24 mouse cellular contexts compared by ENCODE assay signal in the genomic region with DNA sequence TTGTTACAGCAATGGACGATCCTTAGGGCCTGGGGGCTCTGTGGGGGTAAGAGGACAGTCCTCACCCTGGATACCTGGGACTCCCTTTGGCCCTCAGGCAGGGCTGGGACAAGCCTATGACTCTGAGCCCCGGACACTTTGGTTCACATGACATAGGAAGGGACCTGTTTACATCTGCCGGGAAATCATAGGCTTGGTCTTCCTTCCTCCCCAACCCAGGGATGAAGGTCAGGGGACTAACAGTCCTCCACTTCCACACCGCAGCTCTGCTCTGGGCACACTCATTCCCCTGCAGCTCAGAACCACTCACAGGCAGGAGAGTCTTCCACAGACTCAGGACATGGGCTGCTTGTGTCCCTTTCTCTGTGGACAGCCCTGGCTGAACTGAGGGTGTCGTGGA. TPM values are rescaled to one million over a fixed set of nuclear protein-coding genes. Genes with fewer than 3 reads are reported as not detected.
A peak's percentile ranks its signal among the peaks of the same experiment; 100 is the strongest.
DNase-seq lines count a peak whose midpoint lies in the region; ATAC-seq and TF ChIP-seq lines count a peak whose summit lies in the region.
"Had no signal": no experiment of that assay in that cellular context is flagged by ENCODE, and none has a peak within 500 bp of the region (broad histone marks: within the 10 kb centered on the region; RNA-seq: fewer than 3 reads in every experiment).

No protein-coding gene starts in this region.

- peaks cover 44% of the 10 kb centered on the region for H3K36me3 ChIP-seq in intestine, postnatal 0 days (ENCODE audit: control insufficient read depth, insufficient read depth)
- peaks cover 32% of the 10 kb centered on the region for H3K36me3 ChIP-seq in intestine, embryonic 16.5 days (ENCODE audit: control insufficient read depth, insufficient read depth, low read length)
- H3K36me3 ChIP-seq in lung, postnatal 0 days (ENCODE audit: insufficient read depth, low read length), result peaks cover 16% of the 10 kb centered on the region
- peaks cover 67% of the 10 kb centered on the region for H3K36me3 ChIP-seq in neural tube, embryonic 13.5 days

- no peak for DNase-seq in lung, postnatal 0 days (ENCODE audit: low spot score)
- no peak for DNase-seq in lung, postnatal 4 days
- no peak for DNase-seq in neural tube, embryonic 10.5 days (ENCODE audit: extremely low spot score, low spot score)
- DNase-seq: adrenal gland, adult 2 months; adrenal gland, postnatal 10 days; adrenal gland, postnatal 25 days; cerebellum, adult 11 months; cerebellum, adult 18-20 months; cerebellum, adult 8-10 months; cerebellum, adult 9-11 months; cerebellum, postnatal 14 days; cerebellum, postnatal 36 days; embryo, embryonic 11 days had no signal

- H3K9me3 ChIP-seq in intestine, postnatal 0 days (ENCODE audit: control insufficient read depth), result no peaks in the 10 kb centered on the region
- H3K9me3 ChIP-seq in intestine, embryonic 16.5 days (ENCODE audit: control insufficient read depth, low read length), result no peaks in the 10 kb centered on the region
- H3K9me3 ChIP-seq in lung, postnatal 0 days (ENCODE audit: low read length), result no peaks in the 10 kb centered on the region
- H3K9me3 ChIP-seq in neural tube, embryonic 13.5 days, result no peaks in the 10 kb centered on the region
- H3K9me3 ChIP-seq: embryonic facial prominence, embryonic 13.5 days; embryonic facial prominence, embryonic 15.5 days; forebrain, embryonic 12.5 days had no signal

- TF ChIP-seq CTCF in intestine, postnatal 0 days (IDR thresholded peaks at IDR 0.05; ENCODE audit: low read depth), result no peak
- TF ChIP-seq CTCF in lung, postnatal 0 days (IDR thresholded peaks at IDR 0.05), result no peak

- peak; percentile 63 for TF ChIP-seq EP300 in lung, postnatal 0 days (IDR thresholded peaks at IDR 0.05)

- H3K4me2 ChIP-seq in intestine, postnatal 0 days (replicated peaks; ENCODE audit: low read depth), result no peak overlapping the region
- H3K4me2 ChIP-seq in intestine, embryonic 16.5 days (ENCODE audit: low read depth, low read length), result no peak overlapping the region
- H3K4me2 ChIP-seq in lung, postnatal 0 days (replicated peaks; ENCODE audit: low read depth, low read length), result no peak overlapping the region
- H3K4me2 ChIP-seq in neural tube, embryonic 13.5 days, result no peak overlapping the region
- H3K4me2 ChIP-seq: embryonic facial prominence, embryonic 13.5 days; embryonic facial prominence, embryonic 15.5 days; forebrain, embryonic 12.5 days had no signal

- no peak for ATAC-seq in intestine, postnatal 0 days
- no peak for ATAC-seq in intestine, embryonic 16.5 days
- ATAC-seq in lung, postnatal 0 days, result no peak
- ATAC-seq in neural tube, embryonic 13.5 days (ENCODE audit: low read depth), result no peak
- ATAC-seq: forebrain, embryonic 14.5 days had no signal

- H3K4me3 ChIP-seq in intestine, postnatal 0 days (ENCODE audit: low read depth, low read length), result no peak overlapping the region
- no peak overlapping the region for H3K4me3 ChIP-seq in intestine, embryonic 16.5 days (ENCODE audit: low read length)
- no peak overlapping the region for H3K4me3 ChIP-seq in lung, postnatal 0 days (ENCODE audit: low read depth, low read length)
- no peak overlapping the region for H3K4me3 ChIP-seq in neural tube, embryonic 13.5 days
- H3K4me3 ChIP-seq: embryonic facial prominence, embryonic 13.5 days; embryonic facial prominence, embryonic 15.5 days; erythroblast, embryonic 14.5 days; forebrain, embryonic 10.5 days; forebrain, embryonic 12.5 days had no signal

- 86% methylated on average over 5 of the region's 5 CpGs for WGBS in intestine, postnatal 0 days
- WGBS in intestine, embryonic 16.5 days, result 87% methylated on average over 5 of the region's 5 CpGs
- WGBS in lung, postnatal 0 days, result 70% methylated on average over 5 of the region's 5 CpGs
- WGBS in neural tube, embryonic 13.5 days, result 86% methylated on average over 5 of the region's 5 CpGs

- 0 out of 2 replicates have a peak, but pooled peaks cover 5% of the 10 kb centered on the region for H3K4me1 ChIP-seq in intestine, postnatal 0 days (replicated peaks; ENCODE audit: control insufficient read depth, insufficient read depth, low read length)
- H3K4me1 ChIP-seq in intestine, embryonic 16.5 days (ENCODE audit: control insufficient read depth, insufficient read depth, low read length), result peaks cover 8% of the 10 kb centered on the region
- peaks cover 12% of the 10 kb centered on the region; the same call in 1 of the 2 replicates for H3K4me1 ChIP-seq in lung, postnatal 0 days (ENCODE audit: insufficient read depth, low read depth, low read length)
- peaks cover 60% of the 10 kb centered on the region for H3K4me1 ChIP-seq in neural tube, embryonic 13.5 days (replicated peaks)

- H3K27ac ChIP-seq in intestine, postnatal 0 days (ENCODE audit: low read depth, low read length), result peak overlapping the region; percentile 7; the same call in 1 of the 2 replicates
- no peak overlapping the region for H3K27ac ChIP-seq in intestine, embryonic 16.5 days (ENCODE audit: low read length)
- H3K27ac ChIP-seq in lung, postnatal 0 days (ENCODE audit: low read length), result 0 out of 2 replicates have a peak overlapping the region, but pooled peaks have one; percentile 38
- no peak overlapping the region for H3K27ac ChIP-seq in neural tube, embryonic 13.5 days (replicated peaks)
- H3K27ac ChIP-seq: embryonic facial prominence, embryonic 13.5 days; embryonic facial prominence, embryonic 15.5 days; forebrain, embryonic 10.5 days; forebrain, embryonic 12.5 days had no signal

- H3K9ac ChIP-seq in intestine, postnatal 0 days (ENCODE audit: low read depth, low read length), result no peak overlapping the region
- no peak overlapping the region for H3K9ac ChIP-seq in intestine, embryonic 16.5 days (ENCODE audit: low read depth, low read length)
- no peak overlapping the region for H3K9ac ChIP-seq in lung, postnatal 0 days (replicated peaks; ENCODE audit: low read depth)
- H3K9ac ChIP-seq in neural tube, embryonic 13.5 days, result 0 out of 2 replicates have a peak overlapping the region, but pooled peaks have one; percentile 6
- H3K9ac ChIP-seq: embryonic facial prominence, embryonic 13.5 days; embryonic facial prominence, embryonic 15.5 days; forebrain, embryonic 12.5 days had no signal

- no peaks in the 10 kb centered on the region for H3K27me3 ChIP-seq in intestine, postnatal 0 days (replicated peaks; ENCODE audit: control insufficient read depth, insufficient read depth, low read length)
- no peaks in the 10 kb centered on the region for H3K27me3 ChIP-seq in intestine, embryonic 16.5 days (replicated peaks; ENCODE audit: control insufficient read depth, insufficient read depth, low read length)
- no peaks in the 10 kb centered on the region for H3K27me3 ChIP-seq in lung, postnatal 0 days (replicated peaks; ENCODE audit: insufficient read depth, low read length)
- H3K27me3 ChIP-seq in neural tube, embryonic 13.5 days, result no peaks in the 10 kb centered on the region
- H3K27me3 ChIP-seq: embryonic facial prominence, embryonic 13.5 days; embryonic facial prominence, embryonic 15.5 days; forebrain, embryonic 12.5 days had no signal

RNA-seq across cellular contexts. Expression of a gene that starts 4.9 kb away (rescaled TPM):
- 2.2 and 2.3 TPM in 2 replicates for polyA plus RNA-seq in intestine, postnatal 0 days (2015; fragmentation: Nextera tagmentation; extraction: Ambion mirVana)
- polyA plus RNA-seq in intestine, embryonic 16.5 days (2015; fragmentation: Nextera tagmentation; extraction: Ambion mirVana), result 4.5 and 5.2 TPM in 2 replicates
- 5.9 and 6.0 TPM in 2 replicates for polyA plus RNA-seq in lung, postnatal 0 days (2015; fragmentation: Nextera tagmentation; extraction: Ambion mirVana)
- 15.4 and 16.0 TPM in 2 replicates for polyA plus RNA-seq in neural tube, embryonic 13.5 days (2015; fragmentation: Nextera tagmentation; extraction: Ambion mirVana)

RNA-seq across cellular contexts. Expression of a gene that starts 5.3 kb away (rescaled TPM):
- polyA plus RNA-seq in intestine, postnatal 0 days (2015; fragmentation: Nextera tagmentation; extraction: Ambion mirVana), result 22.3 and 25.6 TPM in 2 replicates
- 43.4 and 45.8 TPM in 2 replicates for polyA plus RNA-seq in intestine, embryonic 16.5 days (2015; fragmentation: Nextera tagmentation; extraction: Ambion mirVana)
- 33.8 and 39.2 TPM in 2 replicates for polyA plus RNA-seq in lung, postnatal 0 days (2015; fragmentation: Nextera tagmentation; extraction: Ambion mirVana)
- polyA plus RNA-seq in neural tube, embryonic 13.5 days (2015; fragmentation: Nextera tagmentation; extraction: Ambion mirVana), result 34.3 and 35.5 TPM in 2 replicates

RNA-seq across cellular contexts. Expression of a gene that starts 16.5 kb away (rescaled TPM):
- polyA plus RNA-seq in intestine, postnatal 0 days (2015; fragmentation: Nextera tagmentation; extraction: Ambion mirVana), result 0.46 TPM in 1 of 2 replicates, not detected in the other
- not detected in 2 replicates for polyA plus RNA-seq in intestine, embryonic 16.5 days (2015; fragmentation: Nextera tagmentation; extraction: Ambion mirVana)
- polyA plus RNA-seq in lung, postnatal 0 days (2015; fragmentation: Nextera tagmentation; extraction: Ambion mirVana), result 1.3 and 2.1 TPM in 2 replicates
- polyA plus RNA-seq in neural tube, embryonic 13.5 days (2015; fragmentation: Nextera tagmentation; extraction: Ambion mirVana), result 0.70 TPM in 1 of 2 replicates, not detected in the other
- polyA plus RNA-seq: C2C12; embryonic facial prominence, embryonic 11.5 days; erythroblast, embryonic 14.5 days; forebrain, embryonic 10.5 days; forebrain, embryonic 12.5 days had no signal

RNA-seq across cellular contexts. Expression of a gene that starts 20.4 kb away (rescaled TPM):
- 0.63 and 0.94 TPM in 2 replicates for polyA plus RNA-seq in intestine, postnatal 0 days (2015; fragmentation: Nextera tagmentation; extraction: Ambion mirVana)
- polyA plus RNA-seq in intestine, embryonic 16.5 days (2015; fragmentation: Nextera tagmentation; extraction: Ambion mirVana), result 0.49 and 0.65 TPM in 2 replicates
- 3.3 and 4.0 TPM in 2 replicates for polyA plus RNA-seq in lung, postnatal 0 days (2015; fragmentation: Nextera tagmentation; extraction: Ambion mirVana)
- 0.39 and 0.82 TPM in 2 replicates for polyA plus RNA-seq in neural tube, embryonic 13.5 days (2015; fragmentation: Nextera tagmentation; extraction: Ambion mirVana)
- polyA plus RNA-seq: erythroblast, embryonic 14.5 days had no signal

RNA-seq across cellular contexts. Expression of a gene that starts 25.2 kb away (rescaled TPM):
- 9.9 and 11.9 TPM in 2 replicates for polyA plus RNA-seq in intestine, postnatal 0 days (2015; fragmentation: Nextera tagmentation; extraction: Ambion mirVana)
- polyA plus RNA-seq in intestine, embryonic 16.5 days (2015; fragmentation: Nextera tagmentation; extraction: Ambion mirVana), result 7.9 and 8.3 TPM in 2 replicates
- 25.8 and 26.0 TPM in 2 replicates for polyA plus RNA-seq in lung, postnatal 0 days (2015; fragmentation: Nextera tagmentation; extraction: Ambion mirVana)
- 26.9 and 29.1 TPM in 2 replicates for polyA plus RNA-seq in neural tube, embryonic 13.5 days (2015; fragmentation: Nextera tagmentation; extraction: Ambion mirVana)

Comparison
In these comparisons a context has a peak if more than half of its experiments do, and no peak if none do; other contexts are left out.
1. H3K27ac ChIP-seq: peak in intestine, postnatal 0 days (single experiment) and lung, postnatal 0 days (single experiment); none in intestine, embryonic 16.5 days (single experiment) and neural tube, embryonic 13.5 days (single experiment).